Mouse (Mus musculus) induced T-regulatory cell, adult 2 months (primary cell): ENCODE measurements around the gene Pfn2.
A peak's percentile ranks its signal among the peaks of the same experiment; 100 is the strongest.
"Not testable (repeated sequence)": the region's sequence is repeated elsewhere in the genome, so short reads cannot be mapped to it uniquely, and the experiment has no call there.

ENCODE experiments used
- DNase-seq: peaks from one replicate; pipeline ENCODE4 v3.0.0-alpha.2; 2012; ENCODE audit warnings: low read depth

Gene Pfn2

DNA sequence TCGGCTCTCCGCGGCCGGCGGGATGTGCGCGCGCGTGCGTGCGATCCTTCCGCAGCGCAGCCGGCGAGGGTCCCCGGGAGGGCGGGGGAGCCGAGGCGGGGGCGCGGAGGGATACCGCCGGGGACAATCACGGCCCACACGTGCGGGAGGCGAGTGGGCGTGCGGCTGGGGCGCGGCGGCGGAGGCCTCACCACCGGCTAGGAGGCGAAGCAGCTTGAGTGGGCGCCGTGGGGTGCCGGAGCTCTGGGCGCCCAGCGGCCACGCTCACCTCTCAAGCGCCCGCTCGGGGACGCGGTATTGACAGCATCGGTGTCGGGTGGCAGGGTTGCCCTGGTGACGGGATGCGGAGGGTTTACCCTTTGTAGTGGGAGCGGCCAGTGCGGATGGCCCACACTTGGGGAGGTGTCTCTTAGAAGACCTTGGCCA is at the start of gene Pfn2:
Pfn2 (minus strand) TSS at position 320 of the 426 bp plus-strand sequence.
- DNase-seq = peak; percentile 68

DNA sequence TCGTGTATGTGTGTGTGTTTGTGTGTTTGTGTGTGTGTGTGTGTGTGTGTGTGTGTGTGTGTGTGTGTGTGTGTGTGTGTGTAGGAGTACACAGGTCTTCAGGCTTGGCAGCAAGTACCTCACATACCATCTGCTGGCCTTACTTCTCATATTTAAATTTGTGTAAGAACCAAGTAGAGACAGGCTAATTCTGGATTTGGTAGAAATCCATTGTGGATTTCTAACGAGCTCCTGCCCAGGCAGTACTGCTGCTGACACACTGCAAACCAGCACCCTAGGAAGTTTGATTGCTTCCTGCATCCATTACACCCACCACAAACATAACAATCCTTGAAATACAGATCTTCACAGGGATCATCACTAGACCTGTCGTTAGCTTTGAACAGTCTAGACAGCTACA is 35.1 kb upstream of the Pfn2 start:
- no peak for DNase-seq

DNA sequence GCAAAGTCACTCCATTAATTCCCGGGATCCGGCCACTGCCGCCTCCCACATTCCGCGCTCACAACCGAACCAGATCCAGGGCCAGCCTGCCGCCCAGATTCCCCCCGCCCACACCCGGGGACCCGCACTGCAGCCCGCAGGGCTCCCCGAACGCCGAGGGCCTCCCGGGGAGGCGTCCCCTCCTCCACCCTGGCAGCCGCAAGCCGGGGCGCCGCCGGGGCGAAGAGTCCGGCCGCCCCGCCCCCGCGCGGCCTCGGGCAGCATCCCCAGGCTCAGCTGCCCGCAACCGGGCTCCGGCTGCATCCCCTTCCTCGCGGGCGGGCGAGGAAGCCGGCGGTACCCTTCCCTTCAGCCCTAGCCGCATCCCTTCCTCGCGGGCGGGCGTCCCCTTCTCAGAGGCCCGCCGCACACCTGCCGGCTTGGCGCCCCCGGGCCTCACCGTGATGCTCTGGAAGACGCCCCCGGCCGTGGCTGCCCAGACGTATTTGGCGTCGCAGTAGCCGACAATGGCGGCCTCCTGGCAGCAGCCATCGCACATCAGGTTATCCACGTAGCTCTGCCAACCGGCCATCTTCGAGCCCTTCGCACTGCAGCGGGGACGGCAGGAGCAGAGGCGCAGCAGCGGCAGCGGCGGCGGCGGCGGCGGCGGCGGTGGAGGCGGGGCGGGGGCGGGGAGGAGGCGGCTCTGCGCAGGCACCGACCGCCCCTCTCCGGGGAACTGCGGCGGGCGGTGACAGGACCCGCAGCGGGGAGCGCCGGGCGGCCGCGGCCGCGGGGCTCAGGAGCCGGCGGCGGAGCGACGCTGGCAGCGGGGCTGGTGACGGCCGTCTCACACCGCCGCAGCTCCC is 743 bp downstream of the Pfn2 start:
- peak; percentile 70 for DNase-seq

DNA sequence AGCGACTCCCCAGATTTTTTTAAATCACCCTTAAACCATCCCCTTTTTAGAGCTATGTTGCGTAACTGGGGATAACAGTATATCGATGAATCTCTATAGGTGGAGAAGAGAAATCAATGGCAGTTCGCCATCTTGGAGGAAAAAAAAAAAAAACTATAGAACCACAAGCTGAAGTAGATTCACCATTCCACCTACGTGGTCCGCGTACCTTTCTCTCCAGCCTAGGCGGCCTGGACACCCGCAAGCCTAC is 1.3 kb downstream of the Pfn2 start:
- no peak for DNase-seq

DNA sequence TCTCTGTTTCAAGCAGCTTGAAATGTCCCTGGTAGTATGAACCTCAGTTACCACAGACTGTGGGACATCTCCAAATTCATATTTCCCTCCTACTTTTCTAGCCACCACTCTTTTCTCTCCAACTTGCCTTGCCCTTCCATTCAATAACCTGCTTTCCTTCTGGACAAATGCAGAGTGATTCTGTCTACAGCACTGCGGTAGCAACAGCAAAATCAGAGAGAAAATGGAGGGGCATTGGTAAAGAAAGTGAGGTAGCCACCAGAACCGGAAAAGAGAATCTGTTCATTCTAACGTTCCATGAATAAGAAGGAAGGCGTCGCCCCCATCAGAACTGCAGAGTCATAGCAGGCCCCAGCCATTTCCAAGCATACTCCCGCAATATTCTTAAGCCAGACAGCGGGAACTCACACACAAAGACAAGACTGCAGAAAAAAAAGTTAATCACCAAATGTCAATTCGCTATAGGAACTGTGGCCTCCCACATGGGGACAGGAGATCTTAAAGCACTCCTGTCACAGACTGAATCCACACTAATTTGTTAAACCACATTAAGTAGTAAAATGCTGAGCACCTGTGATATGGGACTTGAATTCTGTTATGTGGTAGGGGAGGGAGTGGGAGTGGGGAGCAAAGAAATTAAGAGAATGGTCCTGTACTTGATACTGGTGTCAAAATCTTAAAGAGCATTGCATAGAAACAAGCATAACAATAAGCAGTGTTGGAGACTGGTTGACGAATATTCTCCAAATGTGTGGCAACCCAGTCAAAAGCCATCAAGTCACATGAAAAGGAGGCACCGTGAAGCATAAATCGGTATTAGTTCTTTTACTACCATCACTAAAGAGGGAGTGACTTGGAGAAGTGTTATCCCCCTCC is 1.9 kb downstream of the Pfn2 start:
- peak; percentile 7 for DNase-seq

DNA sequence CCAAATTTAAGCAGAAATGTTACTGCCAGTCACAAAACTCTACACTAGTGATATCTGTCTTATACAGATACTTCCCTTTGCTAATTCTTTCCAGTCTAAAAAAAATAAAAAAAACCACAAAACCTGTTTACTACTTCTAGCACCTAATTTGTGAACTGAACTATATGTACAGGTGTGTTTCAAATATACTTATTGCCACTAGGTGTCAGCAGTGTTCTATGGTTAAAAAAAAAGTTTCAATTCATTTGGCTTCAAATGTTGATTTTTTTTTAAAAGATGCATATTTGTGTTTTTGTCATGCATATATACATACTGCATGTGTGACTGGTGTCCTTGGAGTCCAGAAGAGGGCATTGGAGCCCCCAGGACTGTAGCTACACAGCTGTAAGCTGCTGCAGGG is 4.1 kb downstream of the Pfn2 start:
- DNase-seq = peak; percentile 74

DNA sequence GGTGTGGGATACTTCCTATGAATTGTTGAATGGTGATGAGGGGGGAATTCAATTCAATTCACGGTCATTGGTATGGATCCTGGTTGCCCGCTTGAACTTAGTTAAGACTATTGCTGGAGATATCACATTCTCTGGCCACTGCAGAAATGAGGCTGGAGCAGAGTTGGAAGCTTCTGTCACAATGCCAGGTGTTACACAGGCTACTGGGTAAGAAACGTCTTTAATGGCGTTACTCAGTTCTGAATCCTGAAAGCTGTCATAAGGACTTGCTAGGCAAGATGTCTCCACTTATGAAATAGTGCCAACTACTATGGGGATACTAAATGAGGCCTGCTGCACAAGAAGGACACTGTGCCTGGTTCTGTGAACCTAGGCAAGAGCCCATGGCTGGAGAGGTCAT is 11.0 kb downstream of the Pfn2 start:
- DNase-seq = no peak

DNA sequence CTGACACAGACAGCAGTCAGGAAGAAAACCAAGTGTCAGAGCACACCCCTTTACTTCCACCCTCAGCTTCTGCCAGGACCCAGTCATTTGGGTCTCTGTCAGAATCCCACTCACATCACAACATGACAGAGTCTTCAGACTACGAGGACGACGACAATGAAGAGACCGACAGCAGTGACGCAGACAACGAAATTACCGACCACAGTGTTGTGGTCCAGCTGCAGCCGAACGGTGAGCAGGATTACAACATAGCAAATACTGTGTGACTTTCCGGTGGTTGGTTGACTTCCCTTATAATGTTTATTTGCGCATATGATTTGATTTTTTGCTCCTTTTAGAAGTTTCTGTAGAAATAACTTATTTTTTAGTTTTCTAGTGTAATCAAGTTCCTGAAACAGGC is 14.3 kb downstream of the Pfn2 start:
- DNase-seq = no peak

DNA sequence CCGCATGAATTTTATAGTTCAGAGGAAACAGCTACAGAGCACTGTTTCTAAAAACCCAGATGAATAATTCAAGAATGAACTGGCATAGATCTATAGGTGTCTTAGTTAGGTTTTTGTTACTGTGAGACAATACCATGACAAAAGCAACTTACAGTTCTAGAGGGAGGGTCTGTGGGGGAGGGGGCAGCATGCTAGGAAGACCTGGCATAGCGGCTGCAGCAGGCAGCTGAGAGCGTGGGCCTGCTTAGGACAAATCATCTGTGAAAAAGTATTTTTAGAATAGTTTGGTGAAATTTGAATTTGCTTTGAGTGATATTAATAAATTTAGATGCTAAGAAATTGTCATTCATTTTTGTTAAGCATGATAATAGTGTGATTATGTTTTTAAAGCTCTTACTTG is 22.0 kb downstream of the Pfn2 start:
- DNase-seq = no peak

DNA sequence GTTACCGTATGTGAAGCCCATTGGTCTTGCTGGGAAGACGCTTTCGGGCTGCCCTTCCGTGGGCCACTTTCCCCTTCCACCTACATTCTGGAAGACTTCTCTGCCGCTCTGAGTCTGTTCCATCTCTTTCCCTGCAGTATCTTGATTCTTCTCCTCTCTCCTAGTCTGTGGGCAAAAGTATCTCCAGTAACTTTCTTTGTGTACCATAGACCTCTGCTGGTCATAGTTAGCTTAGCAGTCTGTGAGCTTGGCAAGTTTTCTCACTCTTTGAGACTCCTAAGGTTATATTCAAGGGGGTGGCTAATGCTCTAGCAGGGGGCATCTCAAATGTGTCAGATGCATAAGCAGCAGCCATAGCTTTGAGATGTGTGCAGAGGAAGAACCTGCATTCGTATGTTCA is 32.4 kb downstream of the Pfn2 start:
- peak; percentile 3 for DNase-seq

DNA sequence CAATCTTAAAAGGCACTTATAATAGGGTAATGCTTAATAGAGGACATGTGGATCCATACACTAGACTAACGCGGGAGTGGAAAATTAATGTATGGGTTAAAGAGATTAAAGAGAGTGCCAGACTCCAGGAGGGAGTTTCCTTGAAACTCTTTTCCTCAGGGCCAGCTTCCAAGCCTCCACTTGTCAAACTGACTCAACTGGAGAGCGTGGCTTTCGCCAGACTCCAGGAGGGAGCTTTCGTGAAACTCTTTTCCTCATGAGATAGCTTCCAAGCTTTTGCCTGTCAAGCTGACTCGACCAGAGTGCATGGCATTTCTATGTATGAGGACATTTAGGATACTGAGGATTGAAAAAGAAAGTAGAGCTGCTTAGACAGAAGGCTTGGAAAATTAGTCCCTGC is 52.8 kb downstream of the Pfn2 start:
- not testable (repeated sequence) for DNase-seq
